7 mouse cellular contexts compared by ENCODE assay signal in the genomic region with DNA sequence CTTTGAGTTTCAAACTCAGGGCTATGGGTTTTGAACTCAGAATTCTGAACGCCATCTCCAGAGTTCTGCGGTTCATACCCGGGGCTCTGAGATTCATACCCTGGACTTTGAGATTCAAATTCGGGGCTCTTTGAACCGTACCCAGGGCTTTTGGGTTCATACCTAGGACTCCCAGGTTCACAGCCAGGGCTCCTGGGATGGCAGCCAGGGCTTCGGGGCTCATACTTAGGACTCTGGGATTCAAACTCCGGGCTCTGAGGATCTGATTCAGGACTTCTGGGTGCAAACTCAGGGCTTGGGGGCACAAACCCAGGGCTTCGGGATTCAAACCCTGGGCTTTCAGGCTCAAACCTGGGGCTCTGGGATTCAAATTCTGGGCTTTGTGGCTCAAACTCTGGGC. TPM values are rescaled to one million over a fixed set of nuclear protein-coding genes. Genes with fewer than 3 reads are reported as not detected.
DNase-seq lines count a peak whose midpoint lies in the region; ATAC-seq and TF ChIP-seq lines count a peak whose summit lies in the region.

No protein-coding gene starts in this region.

- TF ChIP-seq EP300 in CH12.LX (IDR thresholded peaks at IDR 0.05; ENCODE audit: low read length) (no peak), ES-Bruce4 (IDR thresholded peaks at IDR 0.05; ENCODE audit: insufficient read depth, low read depth, low read length) (no peak)

- H3K27ac ChIP-seq in CH12.LX (ENCODE audit: insufficient read depth, low read depth) (no peak overlapping the region), ES-Bruce4 (ENCODE audit: insufficient read depth, low read length) (no peak overlapping the region)
- H3K27ac ChIP-seq in hindbrain, embryonic 12.5 days, result no peak overlapping the region
- no peak overlapping the region for H3K27ac ChIP-seq in liver, embryonic 12.5 days

- H3K36me3 ChIP-seq in CH12.LX (replicated peaks in 1 of 2; ENCODE audit: control insufficient read depth in 1 of 2, insufficient read depth in 1 of 2, low read length in 1 of 2), result peaks cover 10 to 24% of the 10 kb centered on the region in 2 experiments
- no peaks in the 10 kb centered on the region for H3K36me3 ChIP-seq in ES-Bruce4 (ENCODE audit: control insufficient read depth, insufficient read depth, low read length, poor library complexity, severe bottlenecking)
- H3K36me3 ChIP-seq in hindbrain, embryonic 12.5 days, result peaks cover 30% of the 10 kb centered on the region
- peaks cover 24% of the 10 kb centered on the region for H3K36me3 ChIP-seq in liver, embryonic 12.5 days

- H3K4me1 ChIP-seq in CH12.LX (ENCODE audit: control insufficient read depth in 1 of 2, insufficient read depth in 2 of 2) (peaks cover 0 to 11% of the 10 kb centered on the region in 2 experiments; a peak in 2 of 4 replicates), ES-Bruce4 (ENCODE audit: control insufficient read depth, insufficient read depth, low read length) (no peaks in the 10 kb centered on the region)
- H3K4me1 ChIP-seq in hindbrain, embryonic 12.5 days, result peaks cover 21% of the 10 kb centered on the region
- peaks cover 46% of the 10 kb centered on the region for H3K4me1 ChIP-seq in liver, embryonic 12.5 days

- H3K79me2 ChIP-seq in CH12.LX (replicated peaks; ENCODE audit: control insufficient read depth, extremely low read depth, insufficient read depth, poor library complexity, severe bottlenecking), result no peaks in the 10 kb centered on the region

- in situ Hi-C loops in CH12.LX (cut with MboI; ENCODE audit: low pct_ligation_motif_present, low pct_unique_long_range_greater_than_20kb, low sequenced_read_pairs), result no loop called here

- TF ChIP-seq CTCF in CH12.LX (conservative IDR thresholded peaks at IDR 0.05 in 1 of 2, IDR thresholded peaks at IDR 0.05 in 1 of 2; ENCODE audit: low read depth in 2 of 2, low read length in 2 of 2) (no peak), ES-Bruce4 (IDR thresholded peaks at IDR 0.05; ENCODE audit: low read depth, low read length) (no peak)

- TF ChIP-seq RAD21 in CH12.LX (IDR thresholded peaks at IDR 0.05; ENCODE audit: low read depth, low read length), result no peak

- H3K4me3 ChIP-seq in CH12.LX (replicated peaks in 1 of 3; ENCODE audit: low read depth in 2 of 3, low read length in 2 of 3, poor library complexity in 1 of 3) (peak overlapping the region in 1 of 3 experiments; percentile 84), ES-Bruce4 (ENCODE audit: low read depth, low read length) (no peak overlapping the region)
- peak overlapping the region; percentile 95 for H3K4me3 ChIP-seq in hindbrain, embryonic 12.5 days
- H3K4me3 ChIP-seq in liver, embryonic 12.5 days, result peak overlapping the region; percentile 79

- no peaks in the 10 kb centered on the region for H3K9me3 ChIP-seq in CH12.LX (replicated peaks; ENCODE audit: low read length)
- no peaks in the 10 kb centered on the region for H3K9me3 ChIP-seq in ES-Bruce4 (replicated peaks; ENCODE audit: control insufficient read depth, insufficient read depth, low read length, poor library complexity, severe bottlenecking)
- no peaks in the 10 kb centered on the region for H3K9me3 ChIP-seq in hindbrain, embryonic 12.5 days (replicated peaks)
- H3K9me3 ChIP-seq in liver, embryonic 12.5 days (replicated peaks), result no peaks in the 10 kb centered on the region

- H3K4me2 ChIP-seq in CH12.LX (ENCODE audit: insufficient read depth, low read depth, poor library complexity, severe bottlenecking), result peak overlapping the region; percentile 82
- peak overlapping the region; percentile 87 for H3K4me2 ChIP-seq in hindbrain, embryonic 12.5 days (replicated peaks)
- H3K4me2 ChIP-seq in liver, embryonic 12.5 days, result peak overlapping the region; percentile 96

- H3K9ac ChIP-seq in CH12.LX (ENCODE audit: insufficient read depth, low read depth), result peak overlapping the region; percentile 93
- 0 out of 2 replicates have a peak overlapping the region, but pooled peaks have one; percentile 84 for H3K9ac ChIP-seq in ES-Bruce4 (ENCODE audit: low read depth, poor library complexity, severe bottlenecking)
- H3K9ac ChIP-seq in hindbrain, embryonic 12.5 days, result peak overlapping the region; percentile 96
- peak overlapping the region; percentile 80; the same call in 1 of the 2 replicates for H3K9ac ChIP-seq in liver, embryonic 12.5 days

- DNase-seq in CH12.LX (ENCODE audit: extremely low read depth), result no peak
- DNase-seq in spleen, adult 12 weeks (ENCODE audit: low spot score), result no peak
- DNase-seq in right cerebral cortex, postnatal 10 days (ENCODE audit: low spot score in 2 of 2), result no peak
- no peak for DNase-seq in embryo, embryonic 10 days (ENCODE audit: low spot score)

- dilution Hi-C loops in CH12.LX (cut with MboI; ENCODE audit: extremely low pct_ligation_motif_present, extremely low pct_unique_long_range_greater_than_20kb, low sequenced_read_pairs), result no loop called here

- no peak for ATAC-seq in hindbrain, embryonic 12.5 days (ENCODE audit: low FRiP score)
- no peak for ATAC-seq in liver, embryonic 12.5 days

- H3K27me3 ChIP-seq in CH12.LX (replicated peaks) (peaks cover 7% of the 10 kb centered on the region), ES-Bruce4 (ENCODE audit: control insufficient read depth, insufficient read depth, low read length, poor library complexity, severe bottlenecking) (no peaks in the 10 kb centered on the region)
- H3K27me3 ChIP-seq in hindbrain, embryonic 12.5 days, result no peaks in the 10 kb centered on the region
- no peaks in the 10 kb centered on the region for H3K27me3 ChIP-seq in liver, embryonic 12.5 days (replicated peaks)

- TF ChIP-seq POLR2A in CH12.LX (IDR thresholded peaks at IDR 0.05; ENCODE audit: low read depth, low read length), result no peak
- no peak for TF ChIP-seq POLR2A in ES-Bruce4 (IDR thresholded peaks at IDR 0.05; ENCODE audit: insufficient read depth, low read length)

- 89% methylated on average over 8 of the region's 8 CpGs for WGBS in hindbrain, embryonic 12.5 days
- WGBS in liver, embryonic 12.5 days (ENCODE audit: insufficient replicate concordance), result 82% methylated on average over 8 of the region's 8 CpGs

TF ChIP-seq in CH12.LX, 34 proteins besides CTCF, POLR2A, EP300 and RAD21:
- TF ChIP-seq NELFE (IDR thresholded peaks at IDR 0.05; ENCODE audit: low read depth, low read length), result no peak
- no peak for TF ChIP-seq MYC (IDR thresholded peaks at IDR 0.05; ENCODE audit: low read depth, low read length)
- no peak for TF ChIP-seq SIN3A (IDR thresholded peaks at IDR 0.05; ENCODE audit: low read length)
- no peak for TF ChIP-seq CHD2 (IDR thresholded peaks at IDR 0.05; ENCODE audit: low read length)

RNA-seq across cellular contexts. Expression of a gene that starts 1.0 kb away (rescaled TPM):
- 8.5 and 9.9 TPM in 2 replicates for total RNA-seq in CH12.LX (2012; rRNA removed)
- 4.3 and 5.0 TPM in 2 replicates for total RNA-seq in CH12.LX (2014; rRNA removed)
- 6.4 and 6.6 TPM in 2 replicates for polyA plus RNA-seq in CH12.LX (2012; ENCODE audit: insufficient read length, low read depth)
- polyA plus RNA-seq in ES-Bruce4 (2011; ENCODE audit: insufficient read depth, insufficient read length, low read depth, missing spikeins), result 7.0 and 7.8 TPM in 2 replicates
- 21.3 and 23.1 TPM in 2 replicates for polyA plus RNA-seq in hindbrain, embryonic 12.5 days (2016; fragmentation: Nextera tagmentation; extraction: Ambion mirVana)
- polyA plus RNA-seq in liver, embryonic 12.5 days (2016; fragmentation: Nextera tagmentation; extraction: Ambion mirVana), result 4.8 and 5.2 TPM in 2 replicates

RNA-seq across cellular contexts. Expression of a gene that starts 31.5 kb away (rescaled TPM):
- total RNA-seq in CH12.LX (2012; rRNA removed) (8.2 and 9.7 TPM in 2 replicates), CH12.LX (2014; rRNA removed) (6.3 and 7.2 TPM in 2 replicates)
- polyA plus RNA-seq in CH12.LX (2012; ENCODE audit: insufficient read length, low read depth) (7.7 and 8.2 TPM in 2 replicates), ES-Bruce4 (2011; ENCODE audit: insufficient read depth, insufficient read length, low read depth, missing spikeins) (4.2 and 7.5 TPM in 2 replicates)
- 9.3 and 9.7 TPM in 2 replicates for polyA plus RNA-seq in hindbrain, embryonic 12.5 days (2016; fragmentation: Nextera tagmentation; extraction: Ambion mirVana)
- 3.9 and 4.1 TPM in 2 replicates for polyA plus RNA-seq in liver, embryonic 12.5 days (2016; fragmentation: Nextera tagmentation; extraction: Ambion mirVana)

RNA-seq across cellular contexts. Expression of a gene that starts 42.6 kb away (rescaled TPM):
- total RNA-seq in CH12.LX (2012; rRNA removed) (4.2 and 5.0 TPM in 2 replicates), CH12.LX (2014; rRNA removed) (3.1 and 4.0 TPM in 2 replicates)
- polyA plus RNA-seq in CH12.LX (2012; ENCODE audit: insufficient read length, low read depth) (2.7 and 3.3 TPM in 2 replicates), ES-Bruce4 (2011; ENCODE audit: insufficient read depth, insufficient read length, low read depth, missing spikeins) (1.7 and 2.1 TPM in 2 replicates)
- polyA plus RNA-seq in hindbrain, embryonic 12.5 days (2016; fragmentation: Nextera tagmentation; extraction: Ambion mirVana), result 5.4 and 6.0 TPM in 2 replicates
- 2.1 and 2.4 TPM in 2 replicates for polyA plus RNA-seq in liver, embryonic 12.5 days (2016; fragmentation: Nextera tagmentation; extraction: Ambion mirVana)

RNA-seq across cellular contexts. Expression of a gene that starts 48.3 kb away (rescaled TPM):
- total RNA-seq in CH12.LX (2012; rRNA removed) (49.1 and 69.0 TPM in 2 replicates), CH12.LX (2014; rRNA removed) (36.7 and 43.9 TPM in 2 replicates)
- polyA plus RNA-seq in CH12.LX (2012; ENCODE audit: insufficient read length, low read depth) (164 and 177 TPM in 2 replicates), ES-Bruce4 (2011; ENCODE audit: insufficient read depth, insufficient read length, low read depth, missing spikeins) (0.55 and 0.81 TPM in 2 replicates)
- polyA plus RNA-seq in hindbrain, embryonic 12.5 days (2016; fragmentation: Nextera tagmentation; extraction: Ambion mirVana), result 0.46 and 0.52 TPM in 2 replicates
- polyA plus RNA-seq in liver, embryonic 12.5 days (2016; fragmentation: Nextera tagmentation; extraction: Ambion mirVana), result 6.0 and 6.3 TPM in 2 replicates

RNA-seq across cellular contexts. Expression of a gene that starts 49.1 kb away (rescaled TPM):
- 5.4 and 8.9 TPM in 2 replicates for total RNA-seq in CH12.LX (2012; rRNA removed)
- total RNA-seq in CH12.LX (2014; rRNA removed), result 8.3 and 9.2 TPM in 2 replicates
- polyA plus RNA-seq in CH12.LX (2012; ENCODE audit: insufficient read length, low read depth), result 3.2 and 3.8 TPM in 2 replicates
- 2.0 and 6.1 TPM in 2 replicates for polyA plus RNA-seq in ES-Bruce4 (2011; ENCODE audit: insufficient read depth, insufficient read length, low read depth, missing spikeins)
- polyA plus RNA-seq in hindbrain, embryonic 12.5 days (2016; fragmentation: Nextera tagmentation; extraction: Ambion mirVana), result 6.4 and 6.8 TPM in 2 replicates
- 1.7 and 1.8 TPM in 2 replicates for polyA plus RNA-seq in liver, embryonic 12.5 days (2016; fragmentation: Nextera tagmentation; extraction: Ambion mirVana)
